Mouse (Mus musculus) T-helper 2 cell (primary cell): ENCODE measurements around the gene B3galt4.

ENCODE experiments used
- in situ Hi-C: fragments of 300-600 bp; cut with MboI, MseI; formaldehyde crosslinking; loops from one replicate; pipeline ENCODE4 v1.15.1; 2025; ENCODE audit warnings: high pct_unique_total_duplicates

Gene B3galt4

GRCm38 (mm10) chr17:33968927-33969326 lies 17.6 kb upstream of the B3galt4 start:
- in situ Hi-C loops: loop anchor here (5.0 kb wide), 1 partner anchor 53 kb away; the partner anchor contains the start of gene Ring1

GRCm38 (mm10) chr17:33968489-33968888 lies 17.2 kb upstream of the B3galt4 start:
- in situ Hi-C loops: loop anchor here (5.0 kb wide), 1 partner anchor 54 kb away; the partner anchor contains the start of gene Ring1

- in situ Hi-C loops: loop anchor here (5.0 kb wide), 1 partner anchor 56 kb away; the partner anchor contains the start of gene Ring1
Observed at GRCm38 (mm10) chr17:33965846-33966550, 14.7 kb upstream of the B3galt4 start.

- in situ Hi-C loops: loop anchor here (5.0 kb wide), 1 partner anchor 57 kb away; the partner anchor contains the start of gene Ring1
Observed at GRCm38 (mm10) chr17:33965082-33965845, 14.0 kb upstream of the B3galt4 start.

GRCm38 (mm10) chr17:33962876-33963275 lies 11.6 kb upstream of the B3galt4 start:
- in situ Hi-C loops: no loop called here

- in situ Hi-C loops: loop anchor here (10.0 kb wide), 1 partner anchor 235 kb away; the partner anchor contains the start of gene Psmb8
Observed at GRCm38 (mm10) chr17:33959948-33960347, 8.7 kb upstream of the B3galt4 start.

GRCm38 (mm10) chr17:33959135-33959534 lies 7.8 kb upstream of the B3galt4 start:
- in situ Hi-C loops: loop anchor here (10.0 kb wide), 1 partner anchor 236 kb away; the partner anchor contains the start of gene Psmb8

GRCm38 (mm10) chr17:33958451-33958850 lies 7.2 kb upstream of the B3galt4 start:
- in situ Hi-C loops: loop anchor here (10.0 kb wide), 1 partner anchor 236 kb away; the partner anchor contains the start of gene Psmb8

GRCm38 (mm10) chr17:33957493-33957892 lies 6.2 kb upstream of the B3galt4 start:
- in situ Hi-C loops: loop anchor here (10.0 kb wide), 1 partner anchor 237 kb away; the partner anchor contains the start of gene Psmb8

GRCm38 (mm10) chr17:33956336-33956735 lies 5.0 kb upstream of the B3galt4 start:
- in situ Hi-C loops: loop anchor here (10.0 kb wide), 1 partner anchor 238 kb away; the partner anchor contains the start of gene Psmb8

- in situ Hi-C loops: loop anchor here (10.0 kb wide), 1 partner anchor 239 kb away; the partner anchor contains the start of gene Psmb8
Observed at GRCm38 (mm10) chr17:33955555-33956214, 4.4 kb upstream of the B3galt4 start, which contains the start of the genes Vps52 and Rps18. Gene Vps52 (plus strand): TSS chr17:33955812. Gene Rps18 (minus strand): TSS chr17:33956001.

GRCm38 (mm10) chr17:33954646-33955554 lies 3.6 kb upstream of the B3galt4 start:
- in situ Hi-C loops: loop anchor here (10.0 kb wide), 1 partner anchor 240 kb away; the partner anchor contains the start of gene Psmb8

GRCm38 (mm10) chr17:33953961-33954565 lies 2.8 kb upstream of the B3galt4 start:
- in situ Hi-C loops: loop anchor here (10.0 kb wide), 1 partner anchor 241 kb away; the partner anchor contains the start of gene Psmb8

GRCm38 (mm10) chr17:33953310-33953709 lies 2.0 kb upstream of the B3galt4 start:
- in situ Hi-C loops: loop anchor here (10.0 kb wide), 1 partner anchor 241 kb away; the partner anchor contains the start of gene Psmb8

GRCm38 (mm10) chr17:33952879-33953278 lies 1.6 kb upstream of the B3galt4 start:
- in situ Hi-C loops: loop anchor here (10.0 kb wide), 1 partner anchor 242 kb away; the partner anchor contains the start of gene Psmb8

GRCm38 (mm10) chr17:33952015-33952414 lies 727 bp upstream of the B3galt4 start:
- in situ Hi-C loops: loop anchor here (10.0 kb wide), 1 partner anchor 243 kb away; the partner anchor contains the start of gene Psmb8

GRCm38 (mm10) chr17:33950131-33950625 lies 1.1 kb downstream of the B3galt4 start:
- in situ Hi-C loops: loop anchor here (10.0 kb wide), 1 partner anchor 245 kb away; the partner anchor contains the start of gene Psmb8

GRCm38 (mm10) chr17:33948905-33949537 lies 2.3 kb downstream of the B3galt4 start:
- in situ Hi-C loops: no loop called here
